Mouse (Mus musculus) thymus, postnatal 0 days (tissue): ENCODE measurements around the gene Cd72. TPM values are rescaled to one million over a fixed set of nuclear protein-coding genes. Genes with fewer than 3 reads are reported as not detected.

Experiments
- DNase-seq: peaks from one replicate; pipeline ENCODE4 v3.0.0-alpha.2; 2015; ENCODE audit warnings: low spot score
- polyA plus RNA-seq: library from polyadenylated mRNA; unstranded; fragments of >200 nt; fragmentation: Nextera tagmentation; extraction: Ambion mirVana; gene quantifications from 2 replicates; pipeline ENCODE4 v1.2.1, GENCODE M21; 2015

Gene Cd72
- polyA plus RNA-seq, 1 experiment from 2014 or later, result 6.6 TPM

DNA sequence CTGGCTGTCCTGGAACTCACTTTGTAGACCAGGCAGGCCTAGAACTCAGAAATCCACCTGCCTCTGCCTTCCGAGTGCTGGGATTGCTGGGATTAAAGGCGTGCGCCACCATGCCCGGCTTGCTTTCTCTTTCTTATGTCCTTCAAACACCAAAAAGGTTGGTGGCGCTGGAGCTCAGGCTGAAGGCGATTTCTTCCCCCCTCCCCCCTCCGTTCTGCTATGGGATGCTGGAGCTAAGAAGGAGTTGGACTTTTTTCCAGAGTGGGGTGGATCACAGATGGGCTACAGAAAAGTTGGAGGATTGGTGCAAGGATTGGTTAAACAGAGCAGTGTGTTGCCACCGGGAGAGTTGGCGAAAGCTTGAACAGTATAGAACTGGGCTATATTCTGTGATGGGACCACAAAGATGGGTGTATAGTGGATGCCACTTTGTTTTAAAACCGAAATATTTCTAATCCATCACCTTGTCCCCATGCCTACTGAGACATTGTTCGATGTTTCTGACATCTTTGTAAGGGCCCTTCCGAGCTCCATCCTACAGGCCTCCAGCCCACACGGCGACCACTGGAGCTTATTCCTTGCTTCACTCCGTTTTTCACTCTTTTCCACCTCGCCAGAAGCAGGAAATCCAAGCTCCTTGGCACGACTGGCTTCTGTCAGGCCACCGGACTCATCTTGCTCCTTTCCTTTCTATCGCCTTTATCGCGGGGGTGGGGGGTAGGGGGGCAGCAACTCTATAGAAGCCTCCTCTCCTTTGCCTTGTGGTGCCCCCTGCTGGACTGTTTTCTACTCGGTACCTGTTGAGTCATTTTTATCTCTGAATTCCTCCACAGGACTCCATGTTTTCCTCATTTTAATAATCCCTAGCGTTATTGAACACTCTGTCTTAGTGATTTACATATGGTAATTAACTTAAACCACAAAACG, 24.7 kb upstream of the Cd72 start:
- DNase-seq, result peak; percentile 71

DNA sequence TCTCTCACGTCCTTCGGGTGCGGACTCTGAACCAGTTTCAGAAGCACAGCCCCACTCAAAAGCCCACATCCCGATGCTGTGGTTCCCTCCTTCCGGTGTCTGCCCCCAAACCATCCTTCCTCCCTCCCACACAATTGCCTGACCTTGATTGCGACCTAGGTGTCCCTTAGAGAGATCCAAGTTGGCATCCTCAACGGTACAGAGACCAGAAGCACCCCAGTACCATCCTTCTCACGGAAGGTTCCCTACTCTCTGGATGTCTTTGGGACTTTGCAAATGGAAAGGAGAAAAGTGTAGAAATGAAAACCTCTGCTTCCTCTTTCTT, 24.1 kb upstream of the Cd72 start:
- DNase-seq, result no peak

- DNase-seq, result peak; percentile 94
These were observed 23.6 kb upstream of the Cd72 start for GRCm38 (mm10) chr4:43477857-43478533.

- DNase-seq, result peak; percentile 23
These were observed 22.2 kb upstream of the Cd72 start for GRCm38 (mm10) chr4:43476604-43477003.

DNA sequence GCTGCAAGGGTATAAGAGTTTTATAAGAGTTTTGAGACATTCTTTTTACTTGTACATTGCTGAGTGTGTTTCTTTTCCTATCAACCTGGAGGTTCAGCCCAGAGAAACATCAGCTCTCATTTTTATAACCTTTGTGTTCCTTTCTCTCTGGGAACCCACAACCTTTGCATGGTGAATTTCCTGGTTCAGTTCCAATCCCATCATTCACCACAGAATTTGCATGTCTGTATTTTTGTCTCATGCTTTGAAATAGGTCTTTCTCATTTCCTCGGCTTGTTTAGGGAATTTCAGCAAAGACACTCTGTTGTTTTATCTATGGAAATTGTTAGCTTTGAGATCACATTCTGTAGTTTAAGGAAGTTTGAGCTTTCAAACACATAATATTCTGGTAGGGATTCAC, 19.2 kb upstream of the Cd72 start:
- no peak for DNase-seq

GRCm38 (mm10) chr4:43470301-43470700, 15.9 kb upstream of the Cd72 start:
- DNase-seq, result no peak

DNA sequence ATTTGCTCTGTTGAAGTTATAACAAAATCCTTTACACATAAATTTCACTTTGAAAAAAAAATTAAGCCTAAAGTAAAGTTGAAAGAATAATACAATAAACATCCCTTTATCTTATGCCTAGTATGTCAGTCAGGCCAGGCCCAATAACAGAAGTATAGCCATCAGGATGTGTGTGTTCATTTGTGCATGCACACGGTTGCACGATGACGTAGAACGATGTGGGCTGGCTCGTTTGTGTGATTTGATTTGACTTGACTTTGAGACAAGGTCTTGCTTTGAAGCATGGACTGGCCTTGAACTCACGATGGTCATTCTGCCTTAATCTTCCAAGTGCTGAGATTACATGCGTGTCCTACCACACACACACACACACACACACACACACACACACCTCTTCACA, 12.4 kb upstream of the Cd72 start:
- no peak for DNase-seq

DNA sequence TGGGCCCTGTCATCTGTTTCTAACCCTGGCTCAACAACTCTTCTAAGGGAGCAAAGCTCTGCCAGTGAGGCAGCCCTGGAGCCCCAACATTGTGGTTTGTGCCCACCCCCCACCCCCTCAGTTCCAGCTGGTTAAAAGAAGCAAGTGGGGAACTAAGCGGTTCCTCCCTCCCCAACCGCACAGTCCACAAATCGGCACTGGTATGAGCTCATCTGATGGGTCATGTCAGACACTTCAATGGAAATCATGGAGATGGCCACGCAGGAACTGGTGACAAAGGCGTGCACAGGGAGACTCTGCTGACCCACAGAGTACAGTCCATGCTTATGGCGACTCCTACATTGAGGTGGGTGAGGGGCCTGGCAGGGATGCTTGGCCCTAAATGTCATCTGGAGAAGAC, 11.5 kb upstream of the Cd72 start:
- peak; percentile 23 for DNase-seq

GRCm38 (mm10) chr4:43463102-43463501, 8.7 kb upstream of the Cd72 start:
- no peak for DNase-seq

- peak; percentile 32 for DNase-seq
These were observed 2.7 kb upstream of the Cd72 start for GRCm38 (mm10) chr4:43457124-43457523.

DNA sequence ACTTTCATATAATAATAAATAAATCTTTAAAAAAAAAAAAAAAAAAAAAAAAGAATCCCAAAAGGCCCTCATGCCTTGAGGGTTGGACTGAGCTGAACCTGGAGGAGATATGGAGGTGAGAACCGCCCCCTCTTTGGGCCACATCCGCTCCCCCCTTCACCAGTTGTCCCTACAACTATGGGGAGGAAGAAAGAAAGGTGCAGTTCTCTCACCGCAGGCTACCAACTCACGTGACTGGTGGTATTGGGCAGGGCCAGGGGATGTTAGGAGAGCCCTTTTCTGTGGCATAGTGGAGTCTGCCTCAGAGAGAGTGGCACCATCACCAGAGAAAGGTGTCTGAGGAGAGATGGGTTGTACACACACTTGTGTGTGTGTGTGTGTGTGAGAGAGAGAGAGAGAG, 2.0 kb upstream of the Cd72 start:
- peak; percentile 80 for DNase-seq

- DNase-seq, result peak; percentile 39
These were observed 1.0 kb downstream of the Cd72 start for GRCm38 (mm10) chr4:43453413-43453812.

- no peak for DNase-seq
These were observed 2.1 kb downstream of the Cd72 start for GRCm38 (mm10) chr4:43452315-43452714.

DNA sequence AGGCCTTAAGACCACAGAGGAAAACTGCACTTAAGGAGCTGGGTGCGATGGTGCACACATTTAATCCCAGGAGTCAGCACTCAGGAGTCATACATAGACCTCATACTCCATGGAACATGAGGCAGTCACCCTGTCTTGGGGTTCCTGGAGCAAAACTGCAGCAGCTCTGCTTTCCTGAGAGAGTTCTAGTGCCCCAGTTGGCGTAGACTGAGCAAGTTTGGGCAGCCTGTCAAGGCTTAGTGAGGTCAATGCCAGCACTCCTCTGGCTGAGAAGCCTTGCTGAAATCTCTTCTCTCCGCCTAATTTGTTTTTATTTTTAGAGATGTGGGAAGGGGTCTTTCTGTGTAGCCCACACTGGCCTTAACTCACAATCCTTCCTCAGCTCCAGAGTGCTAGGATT, 5.9 kb downstream of the Cd72 start:
- no peak for DNase-seq

GRCm38 (mm10) chr4:43447251-43447650, 7.2 kb downstream of the Cd72 start:
- no peak for DNase-seq

DNA sequence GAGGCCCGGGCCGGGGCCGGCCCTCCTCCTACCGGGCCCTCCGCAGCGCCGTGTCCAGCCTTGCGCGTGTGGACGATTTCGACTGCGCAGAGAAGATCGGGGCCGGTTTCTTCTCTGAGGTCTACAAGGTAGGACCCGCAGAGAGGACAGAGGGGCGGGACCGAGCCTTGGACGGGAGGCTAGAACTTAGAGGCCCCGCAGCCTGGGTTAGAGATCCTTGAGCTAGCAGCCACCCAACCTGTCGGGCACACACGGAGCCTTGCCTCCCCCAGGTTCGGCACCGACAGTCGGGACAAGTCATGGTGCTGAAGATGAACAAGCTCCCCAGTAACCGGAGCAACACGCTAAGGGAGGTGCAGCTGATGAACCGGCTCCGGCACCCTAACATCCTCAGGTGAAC, 10.9 kb downstream of the Cd72 start:
- peak; percentile 19 for DNase-seq

DNA sequence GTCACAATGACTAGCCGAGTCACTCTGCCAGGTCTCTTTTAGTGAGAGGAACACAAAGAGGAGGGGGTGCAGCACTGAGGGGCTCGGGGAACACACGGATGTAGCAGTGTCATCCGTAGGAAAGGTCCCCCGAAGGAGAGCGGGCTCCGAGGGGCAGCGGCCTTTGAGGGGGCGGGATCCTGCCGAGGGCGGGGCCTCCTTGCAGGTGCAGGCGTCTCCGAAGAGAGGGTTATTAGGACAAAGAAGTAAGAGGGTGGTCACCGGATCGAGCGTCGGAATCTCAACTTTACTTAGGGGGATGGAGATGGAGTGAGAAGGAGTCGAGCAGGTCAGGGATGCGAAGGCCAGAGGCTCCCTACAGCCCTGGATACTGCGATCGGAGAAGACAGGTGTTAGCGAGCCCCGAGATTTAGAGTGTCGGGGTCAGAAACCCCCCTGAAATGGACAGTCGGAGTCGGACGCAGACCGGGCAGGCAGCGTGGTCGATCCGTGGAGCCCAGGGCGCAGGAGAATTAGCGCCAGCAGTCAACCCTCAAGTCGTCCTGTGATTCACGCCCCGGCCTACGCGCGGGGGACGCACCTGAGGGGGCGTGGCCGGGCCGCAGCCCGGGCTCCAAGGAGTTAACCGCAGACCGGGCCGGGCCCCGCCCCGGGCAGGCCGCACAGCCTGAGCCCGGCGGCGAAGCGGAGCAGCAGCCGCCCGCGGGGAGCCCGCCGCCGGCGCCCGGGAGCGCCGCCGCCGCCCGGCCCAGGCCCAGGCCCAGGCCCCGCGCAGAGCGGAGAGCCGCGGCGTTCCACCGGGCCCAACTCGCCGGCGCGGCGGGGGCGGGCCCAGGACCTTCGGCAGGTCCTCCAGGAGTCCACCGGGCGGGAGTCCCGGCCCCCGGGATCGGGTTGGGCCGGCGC, 11.7 kb downstream of the Cd72 start:
- peak; percentile 70 for DNase-seq

- DNase-seq, result peak; percentile 100
These were observed 12.4 kb downstream of the Cd72 start for GRCm38 (mm10) chr4:43442044-43442443.

GRCm38 (mm10) chr4:43441639-43442038, 12.8 kb downstream of the Cd72 start, which contains the start of gene Tesk1:
Gene Tesk1 (plus strand): TSS chr4:43441939.
- DNase-seq, result no peak

- no peak for DNase-seq
These were observed 21.6 kb downstream of the Cd72 start for GRCm38 (mm10) chr4:43432832-43433231.

DNA sequence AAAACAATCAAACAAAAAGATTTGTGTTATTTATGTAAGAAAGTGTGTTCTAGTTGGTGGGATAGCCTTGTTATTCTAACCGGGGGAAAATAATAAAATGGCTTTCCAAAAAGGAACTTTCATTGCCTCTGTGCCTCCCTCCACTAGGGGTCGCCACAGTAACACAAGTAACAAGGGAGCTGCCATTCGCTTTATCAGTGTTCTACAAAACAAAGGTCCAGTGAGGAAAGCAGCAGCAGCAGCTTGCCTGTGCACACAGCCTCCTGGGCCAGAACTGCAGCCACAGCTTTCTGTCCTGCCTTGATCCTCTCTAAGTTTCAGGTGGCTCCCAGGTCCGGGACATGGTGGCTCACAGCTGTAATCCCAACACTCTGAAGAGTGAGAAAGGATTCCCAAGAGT, 22.7 kb downstream of the Cd72 start:
- peak; percentile 83 for DNase-seq

DNA sequence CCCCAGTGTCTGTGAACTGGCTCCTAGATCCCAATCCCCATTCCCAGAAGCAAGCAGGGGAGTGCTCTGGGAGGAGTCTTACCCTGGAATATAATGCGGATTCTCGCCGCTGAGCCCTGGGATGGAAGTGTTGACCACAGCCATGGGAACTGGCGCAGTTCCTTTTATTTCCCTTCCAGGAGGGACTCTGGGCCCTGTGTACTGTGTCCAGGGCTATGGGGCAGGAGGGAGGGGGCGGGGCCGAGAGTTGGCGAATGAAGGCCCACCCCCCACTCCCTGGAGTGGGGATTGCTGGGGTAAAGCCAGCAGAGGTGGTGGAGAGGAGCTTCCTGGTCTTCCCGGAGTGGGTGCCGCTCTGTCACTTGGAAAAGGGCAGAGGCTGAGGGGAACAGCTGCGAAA, 25.5 kb downstream of the Cd72 start, which contains the start of gene Fam166b:
Gene Fam166b (minus strand): TSS at position 189 of the 400 bp plus-strand sequence.
- DNase-seq, result no peak
